Mouse (Mus musculus): ENCODE measurements around the gene Ppp4r3a. TPM values are rescaled to one million over a fixed set of nuclear protein-coding genes. Genes with fewer than 3 reads are reported as not detected.
A peak's percentile ranks its signal among the peaks of the same experiment; 100 is the strongest.
"Not testable (repeated sequence)": the region's sequence is repeated elsewhere in the genome, so short reads cannot be mapped to it uniquely, and the experiment has no call there.

The Ppp4r3a gene
- 27.0 and 33.0 TPM in 2 replicates for polyA plus RNA-seq (2014; fragmentation: Nextera tagmentation; extraction: Ambion mirVana)

DNA sequence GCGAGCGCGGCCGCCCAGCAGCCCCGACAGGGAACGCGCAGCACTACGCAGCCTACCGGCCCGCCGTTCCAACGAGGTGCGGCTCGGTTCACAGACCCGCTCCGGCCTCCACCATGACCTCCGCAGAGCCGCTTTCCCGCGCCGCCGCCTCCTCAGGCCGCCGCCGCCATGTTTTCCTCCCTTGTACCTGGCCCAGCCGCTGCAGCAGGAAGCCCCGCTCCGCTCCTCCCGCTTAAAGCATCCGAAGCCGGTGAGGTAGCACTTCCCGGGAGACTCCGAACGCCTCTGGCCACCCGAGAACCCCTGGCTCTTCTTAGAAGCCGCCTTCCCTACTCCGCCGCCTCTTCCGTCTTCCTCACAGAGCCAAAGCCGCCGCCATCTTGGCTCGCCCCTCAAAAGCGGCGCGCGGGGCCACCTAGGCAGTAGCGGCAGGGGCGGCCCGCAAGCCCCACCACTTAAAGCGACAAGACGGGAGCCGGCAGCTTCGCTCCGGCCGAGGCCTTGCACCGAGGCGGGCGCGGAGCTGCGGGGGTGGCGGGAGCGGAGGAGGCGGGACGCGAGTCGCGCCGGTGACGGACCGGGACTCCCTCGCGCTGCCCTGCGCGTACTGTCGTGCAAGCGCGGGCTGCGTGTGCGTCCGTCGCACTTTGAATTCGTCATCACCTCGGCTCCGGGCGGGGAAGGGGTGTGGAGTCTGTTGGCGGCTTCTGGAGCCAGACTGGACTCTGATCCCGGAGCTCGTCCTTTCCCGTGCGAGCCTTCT, at the start of gene Ppp4r3a:
Ppp4r3a (minus strand) TSS at position 627 of the 763 bp plus-strand sequence.
- H3K27ac ChIP-seq (replicated peaks; ENCODE audit: low read depth, low read length): peak within 1 kb of the TSS; percentile 99

DNA sequence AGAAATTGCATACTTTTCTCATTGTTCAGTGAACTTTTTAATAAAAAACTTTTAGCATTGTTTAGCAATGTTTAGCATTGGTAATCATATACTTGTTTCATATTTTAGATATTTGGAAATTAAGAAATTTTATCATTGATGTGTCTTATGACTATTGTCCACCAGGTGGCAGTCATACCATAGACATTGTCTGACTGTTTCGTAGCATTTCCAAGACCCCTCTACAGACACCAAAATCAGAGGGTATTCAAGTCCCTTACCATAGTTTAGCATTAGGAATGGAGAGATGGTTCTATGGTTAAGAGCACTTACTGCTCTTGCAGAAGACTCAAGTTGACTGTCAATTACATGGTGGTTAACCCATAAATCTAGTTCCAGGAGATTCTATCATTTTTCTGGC, 39.5 kb upstream of the Ppp4r3a start:
- H3K4me1 ChIP-seq (ENCODE audit: control insufficient read depth, insufficient read depth, low read length): no peaks in the 10 kb centered on the region
- no peak overlapping the region for H3K4me3 ChIP-seq (replicated peaks; ENCODE audit: low read depth, low read length)
- no peak overlapping the region for H3K4me2 ChIP-seq (ENCODE audit: low read length)
- no peak overlapping the region for H3K27ac ChIP-seq (replicated peaks; ENCODE audit: low read depth, low read length)
- no peaks in the 10 kb centered on the region for H3K9me3 ChIP-seq (ENCODE audit: control insufficient read depth, low read length)
- H3K27me3 ChIP-seq (ENCODE audit: control insufficient read depth, insufficient read depth, low read length): no peaks in the 10 kb centered on the region
- no peaks in the 10 kb centered on the region for H3K36me3 ChIP-seq (ENCODE audit: control insufficient read depth, insufficient read depth, low read length)
- 23% methylated on average over 1 of the region's 1 CpGs for WGBS
- no peak overlapping the region for H3K9ac ChIP-seq (replicated peaks; ENCODE audit: low read length)
- ATAC-seq (ENCODE audit: low FRiP score, low TSS enrichment) (no peak), DNase-seq (peak; percentile 83)

More for the DNA sequence above, at the start of gene Ppp4r3a:
- ATAC-seq (ENCODE audit: low FRiP score, low TSS enrichment): peak; percentile 97
- H3K27me3 ChIP-seq (ENCODE audit: control insufficient read depth, insufficient read depth, low read length): no peaks in the 10 kb centered on the region
- H3K4me3 ChIP-seq (replicated peaks; ENCODE audit: low read depth, low read length): peak within 1 kb of the TSS; percentile 100
- H3K4me2 ChIP-seq (ENCODE audit: low read length): peak within 1 kb of the TSS; percentile 91
- H3K36me3 ChIP-seq (ENCODE audit: control insufficient read depth, insufficient read depth, low read length): no peaks in the 10 kb centered on the region
- peak; percentile 98 for DNase-seq
- under 1% methylated on average over 87 of the region's 90 CpGs for WGBS
- peak within 1 kb of the TSS; percentile 94 for H3K9ac ChIP-seq (replicated peaks; ENCODE audit: low read length)
- H3K4me1 ChIP-seq (ENCODE audit: control insufficient read depth, insufficient read depth, low read length): peaks cover 21% of the 10 kb centered on the region
- H3K9me3 ChIP-seq (ENCODE audit: control insufficient read depth, low read length): no peaks in the 10 kb centered on the region

DNA sequence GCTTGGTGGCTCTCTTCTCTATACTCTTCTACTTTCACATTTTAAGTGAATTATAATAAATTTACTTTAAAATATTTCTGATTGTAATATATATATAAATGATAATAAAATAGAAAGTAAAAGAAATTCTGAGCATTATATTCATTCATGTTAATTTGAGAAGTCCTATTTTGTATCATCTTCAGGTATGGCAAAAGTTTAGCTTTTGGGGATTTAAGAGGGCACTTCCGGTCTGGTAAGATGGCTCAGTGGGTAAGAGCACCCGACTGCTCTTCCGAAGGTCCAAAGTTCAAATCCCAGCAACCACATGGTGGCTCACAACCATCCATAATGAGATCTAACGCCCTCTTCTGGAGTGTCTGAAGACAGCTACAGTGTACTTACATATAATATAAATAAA, 38.6 kb upstream of the Ppp4r3a start:
- not testable (repeated sequence) for ATAC-seq (ENCODE audit: low FRiP score, low TSS enrichment); H3K9ac ChIP-seq (replicated peaks; ENCODE audit: low read length); H3K4me3 ChIP-seq (replicated peaks; ENCODE audit: low read depth, low read length); H3K4me1 ChIP-seq (ENCODE audit: control insufficient read depth, insufficient read depth, low read length); DNase-seq; H3K27me3 ChIP-seq (ENCODE audit: control insufficient read depth, insufficient read depth, low read length); H3K4me2 ChIP-seq (ENCODE audit: low read length); H3K27ac ChIP-seq (replicated peaks; ENCODE audit: low read depth, low read length); H3K9me3 ChIP-seq (ENCODE audit: control insufficient read depth, low read length); H3K36me3 ChIP-seq (ENCODE audit: control insufficient read depth, insufficient read depth, low read length)
- 74% methylated on average over 4 of the region's 4 CpGs for WGBS

DNA sequence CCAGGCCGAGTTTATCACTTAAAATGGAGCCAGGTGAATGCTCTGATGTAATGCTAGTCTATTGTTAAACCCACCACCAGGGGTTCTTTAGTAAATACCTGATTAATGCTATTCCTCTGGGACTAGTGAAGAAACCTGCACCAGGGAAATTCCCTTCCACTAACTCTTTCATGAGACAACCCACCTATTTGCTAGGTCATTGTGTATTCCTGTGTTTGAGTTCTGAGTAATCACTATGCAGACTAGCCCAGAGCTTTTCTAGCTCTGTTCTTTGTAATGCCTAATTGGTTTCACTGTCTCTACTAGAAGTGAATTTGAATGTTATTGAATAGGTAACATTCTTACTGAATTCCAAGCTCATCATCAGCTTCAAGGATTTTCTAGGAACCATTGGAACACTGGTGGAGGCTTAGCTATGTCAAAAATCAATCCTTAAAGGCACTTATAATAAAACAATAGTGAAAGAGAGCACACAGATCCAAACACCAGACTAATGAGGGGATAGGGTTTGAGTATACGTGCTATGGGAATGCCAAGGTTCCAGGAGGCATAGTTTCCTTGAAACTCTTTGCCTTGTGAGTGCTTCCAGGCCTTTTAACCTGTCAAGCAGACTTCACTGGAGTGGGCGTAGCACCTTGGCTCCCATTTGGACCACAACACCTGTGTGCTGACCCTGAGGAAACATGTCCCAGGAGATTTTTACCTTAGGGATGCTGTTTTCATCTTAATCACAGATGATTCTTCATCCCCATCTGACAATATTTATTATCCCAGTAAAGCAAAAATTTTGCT, 26.5 kb upstream of the Ppp4r3a start:
- not testable (repeated sequence) for H3K27ac ChIP-seq (replicated peaks; ENCODE audit: low read depth, low read length); ATAC-seq (ENCODE audit: low FRiP score, low TSS enrichment); H3K27me3 ChIP-seq (ENCODE audit: control insufficient read depth, insufficient read depth, low read length); H3K9me3 ChIP-seq (ENCODE audit: control insufficient read depth, low read length); H3K36me3 ChIP-seq (ENCODE audit: control insufficient read depth, insufficient read depth, low read length); DNase-seq; H3K4me3 ChIP-seq (replicated peaks; ENCODE audit: low read depth, low read length); H3K4me1 ChIP-seq (ENCODE audit: control insufficient read depth, insufficient read depth, low read length); H3K9ac ChIP-seq (replicated peaks; ENCODE audit: low read length); H3K4me2 ChIP-seq (ENCODE audit: low read length)
- 83% methylated on average over 3 of the region's 3 CpGs for WGBS

DNA sequence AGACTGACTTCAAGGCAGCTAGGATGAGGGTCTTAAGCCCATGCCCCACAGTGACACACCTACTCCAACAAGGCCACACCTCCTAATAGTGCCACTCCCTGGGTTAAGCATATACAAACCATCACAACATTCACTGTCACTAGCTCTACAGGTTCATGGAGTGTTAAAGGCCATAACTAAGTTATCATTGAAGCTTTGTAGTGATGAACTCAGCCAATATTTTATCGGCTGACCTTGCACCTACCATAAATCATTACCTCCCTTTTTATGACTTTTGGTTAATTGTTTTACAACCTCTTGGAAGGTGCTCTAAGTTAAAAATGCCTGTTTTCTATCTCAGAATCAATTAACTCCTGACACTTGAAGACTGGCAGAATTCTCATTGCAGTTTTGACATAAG, 24.2 kb upstream of the Ppp4r3a start:
- no peak overlapping the region for H3K4me3 ChIP-seq (replicated peaks; ENCODE audit: low read depth, low read length)
- 96% methylated on average over 1 of the region's 1 CpGs for WGBS
- H3K4me1 ChIP-seq (ENCODE audit: control insufficient read depth, insufficient read depth, low read length): no peaks in the 10 kb centered on the region
- no peak overlapping the region for H3K9ac ChIP-seq (replicated peaks; ENCODE audit: low read length)
- no peak overlapping the region for H3K27ac ChIP-seq (replicated peaks; ENCODE audit: low read depth, low read length)
- H3K27me3 ChIP-seq (ENCODE audit: control insufficient read depth, insufficient read depth, low read length): no peaks in the 10 kb centered on the region
- H3K36me3 ChIP-seq (ENCODE audit: control insufficient read depth, insufficient read depth, low read length): no peaks in the 10 kb centered on the region
- no peak for ATAC-seq (ENCODE audit: low FRiP score, low TSS enrichment)
- no peak for DNase-seq
- no peaks in the 10 kb centered on the region for H3K9me3 ChIP-seq (ENCODE audit: control insufficient read depth, low read length)
- no peak overlapping the region for H3K4me2 ChIP-seq (ENCODE audit: low read length)

DNA sequence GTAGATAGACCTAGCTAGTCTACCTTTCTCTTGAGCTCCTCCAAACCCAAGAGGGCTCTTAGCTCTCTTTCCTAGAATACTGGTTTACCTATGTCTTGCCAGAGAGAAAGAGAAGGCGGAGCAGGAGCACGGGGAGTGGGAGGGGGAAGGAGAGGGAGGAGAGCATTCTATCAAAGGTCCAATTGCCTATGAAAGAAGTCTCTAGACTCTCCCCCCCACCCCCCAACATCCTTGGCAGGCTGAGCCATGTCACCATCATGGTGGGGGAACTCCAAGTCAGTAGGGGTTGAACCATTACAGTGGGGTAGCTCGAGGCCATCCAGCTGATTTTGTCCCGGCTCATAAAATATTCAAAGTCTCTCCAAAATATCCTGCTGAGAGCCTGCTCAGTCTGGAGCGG, 22.1 kb upstream of the Ppp4r3a start:
- ATAC-seq (ENCODE audit: low FRiP score, low TSS enrichment): no peak
- Histone ChIP-seq H3K36me3 (ENCODE audit: control insufficient read depth, insufficient read depth, low read length) (no peaks in the 10 kb centered on the region), H3K9ac (replicated peaks; ENCODE audit: low read length) (no peak overlapping the region), H3K4me3 (replicated peaks; ENCODE audit: low read depth, low read length) (no peak overlapping the region), H3K4me2 (ENCODE audit: low read length) (no peak overlapping the region), H3K9me3 (ENCODE audit: control insufficient read depth, low read length) (no peaks in the 10 kb centered on the region), H3K27me3 (ENCODE audit: control insufficient read depth, insufficient read depth, low read length) (no peaks in the 10 kb centered on the region), H3K27ac (replicated peaks; ENCODE audit: low read depth, low read length) (no peak overlapping the region), H3K4me1 (ENCODE audit: control insufficient read depth, insufficient read depth, low read length) (no peaks in the 10 kb centered on the region)
- DNase-seq: no peak
- 40% methylated on average over 5 of the region's 5 CpGs for WGBS

GRCm38 (mm10) chr12:101102648-101103047, 19.1 kb upstream of the Ppp4r3a start:
- H3K4me2 ChIP-seq (ENCODE audit: low read length): no peak overlapping the region
- no peaks in the 10 kb centered on the region for H3K36me3 ChIP-seq (ENCODE audit: control insufficient read depth, insufficient read depth, low read length)
- H3K27me3 ChIP-seq (ENCODE audit: control insufficient read depth, insufficient read depth, low read length): no peaks in the 10 kb centered on the region
- no peak overlapping the region for H3K9ac ChIP-seq (replicated peaks; ENCODE audit: low read length)
- DNase-seq: peak; percentile 15
- H3K4me1 ChIP-seq (ENCODE audit: control insufficient read depth, insufficient read depth, low read length): no peaks in the 10 kb centered on the region
- WGBS: 81% methylated on average over 3 of the region's 3 CpGs
- H3K27ac ChIP-seq (replicated peaks; ENCODE audit: low read depth, low read length): no peak overlapping the region
- H3K4me3 ChIP-seq (replicated peaks; ENCODE audit: low read depth, low read length): no peak overlapping the region
- H3K9me3 ChIP-seq (ENCODE audit: control insufficient read depth, low read length): no peaks in the 10 kb centered on the region
- ATAC-seq (ENCODE audit: low FRiP score, low TSS enrichment): no peak

DNA sequence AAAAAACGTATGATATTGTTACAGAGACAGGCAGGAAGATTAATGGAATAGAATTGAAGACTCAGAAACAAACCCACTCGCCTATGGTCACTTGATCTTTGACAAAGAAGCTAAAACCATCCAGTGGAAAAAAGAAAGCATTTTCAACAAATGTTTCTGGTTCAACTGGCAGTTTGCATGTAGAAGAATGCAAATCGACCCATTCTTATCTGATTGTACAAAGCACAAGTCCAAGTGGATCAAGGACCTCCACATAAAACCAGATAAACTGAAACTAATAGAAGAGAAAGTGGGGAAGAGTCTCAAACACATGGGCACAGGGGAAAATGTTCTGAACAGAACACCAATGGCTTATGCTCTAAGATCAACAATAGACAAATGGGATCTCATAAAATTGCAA, 10.2 kb upstream of the Ppp4r3a start:
- DNase-seq; H3K9me3 ChIP-seq (ENCODE audit: control insufficient read depth, low read length); H3K4me1 ChIP-seq (ENCODE audit: control insufficient read depth, insufficient read depth, low read length); H3K27ac ChIP-seq (replicated peaks; ENCODE audit: low read depth, low read length); H3K9ac ChIP-seq (replicated peaks; ENCODE audit: low read length); H3K36me3 ChIP-seq (ENCODE audit: control insufficient read depth, insufficient read depth, low read length); ATAC-seq (ENCODE audit: low FRiP score, low TSS enrichment); H3K27me3 ChIP-seq (ENCODE audit: control insufficient read depth, insufficient read depth, low read length); H3K4me3 ChIP-seq (replicated peaks; ENCODE audit: low read depth, low read length); H3K4me2 ChIP-seq (ENCODE audit: low read length): not testable (repeated sequence)
- 66% methylated on average over 3 of the region's 3 CpGs for WGBS

Data from midbrain, embryonic 14.5 days (tissue).